Mouse (Mus musculus): ENCODE measurements at regions not wholly inside any gene's neighbourhood (a gene's known extent, or its start where the extent isn't known, plus 50 kb on each side); places are given as distances from the start of the nearest gene placed in this dataset.

GRCm38 (mm10) chr8:15388791-15389190, 342.9 kb upstream of the BB014433 start:
- no peaks in the 10 kb centered on the region for H3K9me3 ChIP-seq (ENCODE audit: control insufficient read depth, low read length)
- H3K4me2 ChIP-seq (ENCODE audit: low read length) = no peak overlapping the region
- no peaks in the 10 kb centered on the region for H3K36me3 ChIP-seq (ENCODE audit: control insufficient read depth, insufficient read depth, low read length)
- H3K4me3 ChIP-seq (ENCODE audit: control insufficient read depth in 1 of 2, insufficient read depth in 1 of 2, low read depth in 1 of 2, low read length in 2 of 2) = no peak overlapping the region
- no peak overlapping the region for H3K9ac ChIP-seq (ENCODE audit: low read length)
- 78% methylated on average over 5 of the region's 5 CpGs for WGBS
- no peak for ATAC-seq (ENCODE audit: insufficient number of reproducible peaks, insufficient read depth, low FRiP score, low read depth)
- H3K27ac ChIP-seq (replicated peaks in 1 of 2; ENCODE audit: control insufficient read depth in 1 of 2, insufficient read depth in 1 of 2, low read depth in 2 of 2, low read length in 2 of 2) = no peak overlapping the region
- H3K27me3 ChIP-seq (ENCODE audit: control insufficient read depth, insufficient read depth, low read length) = no peaks in the 10 kb centered on the region
- H3K4me1 ChIP-seq (ENCODE audit: control insufficient read depth in 2 of 2, insufficient read depth in 2 of 2, low read length in 2 of 2) = no peaks in the 10 kb centered on the region

- Histone ChIP-seq H3K9ac (ENCODE audit: low read length) (no peak overlapping the region), H3K27ac (replicated peaks in 1 of 2; ENCODE audit: control insufficient read depth in 1 of 2, insufficient read depth in 1 of 2, low read depth in 2 of 2, low read length in 2 of 2) (no peak overlapping the region), H3K9me3 (ENCODE audit: control insufficient read depth, low read length) (no peaks in the 10 kb centered on the region), H3K4me2 (ENCODE audit: low read length) (no peak overlapping the region), H3K4me1 (ENCODE audit: control insufficient read depth in 2 of 2, insufficient read depth in 2 of 2, low read length in 2 of 2) (no peaks in the 10 kb centered on the region), H3K27me3 (ENCODE audit: control insufficient read depth, insufficient read depth, low read length) (no peaks in the 10 kb centered on the region), H3K4me3 (ENCODE audit: control insufficient read depth in 1 of 2, insufficient read depth in 1 of 2, low read depth in 1 of 2, low read length in 2 of 2) (no peak overlapping the region), H3K36me3 (ENCODE audit: control insufficient read depth, insufficient read depth, low read length) (no peaks in the 10 kb centered on the region)
- 63% methylated on average over 2 of the region's 2 CpGs for WGBS
- ATAC-seq (ENCODE audit: insufficient number of reproducible peaks, insufficient read depth, low FRiP score, low read depth) = no peak
Observed at GRCm38 (mm10) chr8:15367063-15367462, 321.2 kb upstream of the BB014433 start.

GRCm38 (mm10) chr8:15364546-15364945, 318.7 kb upstream of the BB014433 start:
- no peaks in the 10 kb centered on the region for H3K9me3 ChIP-seq (ENCODE audit: control insufficient read depth, low read length)
- no peak overlapping the region for H3K9ac ChIP-seq (ENCODE audit: low read length)
- no peak overlapping the region for H3K4me3 ChIP-seq (ENCODE audit: control insufficient read depth in 1 of 2, insufficient read depth in 1 of 2, low read depth in 1 of 2, low read length in 2 of 2)
- H3K36me3 ChIP-seq (ENCODE audit: control insufficient read depth, insufficient read depth, low read length) = no peaks in the 10 kb centered on the region
- no peak for ATAC-seq (ENCODE audit: insufficient number of reproducible peaks, insufficient read depth, low FRiP score, low read depth)
- H3K27me3 ChIP-seq (ENCODE audit: control insufficient read depth, insufficient read depth, low read length) = no peaks in the 10 kb centered on the region
- 77% methylated on average over 1 of the region's 1 CpGs for WGBS
- no peak overlapping the region for H3K27ac ChIP-seq (replicated peaks in 1 of 2; ENCODE audit: control insufficient read depth in 1 of 2, insufficient read depth in 1 of 2, low read depth in 2 of 2, low read length in 2 of 2)
- no peak overlapping the region for H3K4me2 ChIP-seq (ENCODE audit: low read length)
- H3K4me1 ChIP-seq (ENCODE audit: control insufficient read depth in 2 of 2, insufficient read depth in 2 of 2, low read length in 2 of 2) = no peaks in the 10 kb centered on the region

- H3K4me1 ChIP-seq (ENCODE audit: control insufficient read depth in 2 of 2, insufficient read depth in 2 of 2, low read length in 2 of 2) = no peaks in the 10 kb centered on the region
- no peak for ATAC-seq (ENCODE audit: insufficient number of reproducible peaks, insufficient read depth, low FRiP score, low read depth)
- no peak overlapping the region for H3K4me2 ChIP-seq (ENCODE audit: low read length)
- H3K4me3 ChIP-seq (ENCODE audit: control insufficient read depth in 1 of 2, insufficient read depth in 1 of 2, low read depth in 1 of 2, low read length in 2 of 2) = no peak overlapping the region
- WGBS = 75% methylated on average over 5 of the region's 5 CpGs
- no peaks in the 10 kb centered on the region for H3K36me3 ChIP-seq (ENCODE audit: control insufficient read depth, insufficient read depth, low read length)
- no peak overlapping the region for H3K27ac ChIP-seq (replicated peaks in 1 of 2; ENCODE audit: control insufficient read depth in 1 of 2, insufficient read depth in 1 of 2, low read depth in 2 of 2, low read length in 2 of 2)
- H3K9me3 ChIP-seq (ENCODE audit: control insufficient read depth, low read length) = no peaks in the 10 kb centered on the region
- no peak overlapping the region for H3K9ac ChIP-seq (ENCODE audit: low read length)
- no peaks in the 10 kb centered on the region for H3K27me3 ChIP-seq (ENCODE audit: control insufficient read depth, insufficient read depth, low read length)
Observed at GRCm38 (mm10) chr8:15344151-15344550, 298.3 kb upstream of the BB014433 start.

GRCm38 (mm10) chr8:15343616-15344015, 297.7 kb upstream of the BB014433 start:
- no peak overlapping the region for H3K9ac ChIP-seq (ENCODE audit: low read length)
- no peaks in the 10 kb centered on the region for H3K36me3 ChIP-seq (ENCODE audit: control insufficient read depth, insufficient read depth, low read length)
- no peak overlapping the region for H3K27ac ChIP-seq (replicated peaks in 1 of 2; ENCODE audit: control insufficient read depth in 1 of 2, insufficient read depth in 1 of 2, low read depth in 2 of 2, low read length in 2 of 2)
- no peaks in the 10 kb centered on the region for H3K27me3 ChIP-seq (ENCODE audit: control insufficient read depth, insufficient read depth, low read length)
- no peak overlapping the region for H3K4me3 ChIP-seq (ENCODE audit: control insufficient read depth in 1 of 2, insufficient read depth in 1 of 2, low read depth in 1 of 2, low read length in 2 of 2)
- no peak overlapping the region for H3K4me2 ChIP-seq (ENCODE audit: low read length)
- WGBS = 75% methylated on average over 1 of the region's 1 CpGs
- ATAC-seq (ENCODE audit: insufficient number of reproducible peaks, insufficient read depth, low FRiP score, low read depth) = no peak
- no peaks in the 10 kb centered on the region for H3K9me3 ChIP-seq (ENCODE audit: control insufficient read depth, low read length)
- no peaks in the 10 kb centered on the region for H3K4me1 ChIP-seq (ENCODE audit: control insufficient read depth in 2 of 2, insufficient read depth in 2 of 2, low read length in 2 of 2)

- Histone ChIP-seq H3K27me3 (ENCODE audit: control insufficient read depth, insufficient read depth, low read length) (no peaks in the 10 kb centered on the region), H3K4me2 (ENCODE audit: low read length) (no peak overlapping the region), H3K27ac (replicated peaks in 1 of 2; ENCODE audit: control insufficient read depth in 1 of 2, insufficient read depth in 1 of 2, low read depth in 2 of 2, low read length in 2 of 2) (no peak overlapping the region), H3K4me3 (ENCODE audit: control insufficient read depth in 1 of 2, insufficient read depth in 1 of 2, low read depth in 1 of 2, low read length in 2 of 2) (no peak overlapping the region), H3K4me1 (ENCODE audit: control insufficient read depth in 2 of 2, insufficient read depth in 2 of 2, low read length in 2 of 2) (no peaks in the 10 kb centered on the region), H3K9ac (ENCODE audit: low read length) (no peak overlapping the region), H3K9me3 (ENCODE audit: control insufficient read depth, low read length) (no peaks in the 10 kb centered on the region), H3K36me3 (ENCODE audit: control insufficient read depth, insufficient read depth, low read length) (no peaks in the 10 kb centered on the region)
- 72% methylated on average over 4 of the region's 4 CpGs for WGBS
- no peak for ATAC-seq (ENCODE audit: insufficient number of reproducible peaks, insufficient read depth, low FRiP score, low read depth)
Observed at GRCm38 (mm10) chr8:15334532-15334931, 288.7 kb upstream of the BB014433 start.

- no peak overlapping the region for H3K4me2 ChIP-seq (ENCODE audit: low read length)
Observed at GRCm38 (mm10) chr8:15327312-15327711, 281.4 kb upstream of the BB014433 start.

GRCm38 (mm10) chr8:15323421-15323820, 277.5 kb upstream of the BB014433 start:
- Histone ChIP-seq H3K27me3 (ENCODE audit: control insufficient read depth, insufficient read depth, low read length) (no peaks in the 10 kb centered on the region), H3K36me3 (ENCODE audit: control insufficient read depth, insufficient read depth, low read length) (no peaks in the 10 kb centered on the region), H3K9ac (ENCODE audit: low read length) (no peak overlapping the region), H3K4me3 (ENCODE audit: control insufficient read depth in 1 of 2, insufficient read depth in 1 of 2, low read depth in 1 of 2, low read length in 2 of 2) (no peak overlapping the region), H3K9me3 (ENCODE audit: control insufficient read depth, low read length) (0 out of 2 replicates have a peak, but pooled peaks cover 3% of the 10 kb centered on the region), H3K27ac (replicated peaks in 1 of 2; ENCODE audit: control insufficient read depth in 1 of 2, insufficient read depth in 1 of 2, low read depth in 2 of 2, low read length in 2 of 2) (no peak overlapping the region), H3K4me1 (ENCODE audit: control insufficient read depth in 2 of 2, insufficient read depth in 2 of 2, low read length in 2 of 2) (no peaks in the 10 kb centered on the region), H3K4me2 (ENCODE audit: low read length) (no peak overlapping the region)
- no peak for ATAC-seq (ENCODE audit: insufficient number of reproducible peaks, insufficient read depth, low FRiP score, low read depth)
- 80% methylated on average over 4 of the region's 4 CpGs for WGBS

More at GRCm38 (mm10) chr8:15327312-15327711, 281.4 kb upstream of the BB014433 start:
- Histone ChIP-seq H3K9ac (ENCODE audit: low read length) (no peak overlapping the region), H3K4me3 (ENCODE audit: control insufficient read depth in 1 of 2, insufficient read depth in 1 of 2, low read depth in 1 of 2, low read length in 2 of 2) (no peak overlapping the region), H3K27me3 (ENCODE audit: control insufficient read depth, insufficient read depth, low read length) (no peaks in the 10 kb centered on the region), H3K4me1 (ENCODE audit: control insufficient read depth in 2 of 2, insufficient read depth in 2 of 2, low read length in 2 of 2) (no peaks in the 10 kb centered on the region), H3K27ac (replicated peaks in 1 of 2; ENCODE audit: control insufficient read depth in 1 of 2, insufficient read depth in 1 of 2, low read depth in 2 of 2, low read length in 2 of 2) (no peak overlapping the region), H3K9me3 (ENCODE audit: control insufficient read depth, low read length) (no peaks in the 10 kb centered on the region), H3K36me3 (ENCODE audit: control insufficient read depth, insufficient read depth, low read length) (no peaks in the 10 kb centered on the region)
- 23% methylated on average over 5 of the region's 5 CpGs for WGBS
- ATAC-seq (ENCODE audit: insufficient number of reproducible peaks, insufficient read depth, low FRiP score, low read depth) = no peak
